Mouse (Mus musculus): ENCODE measurements at regions not wholly inside any gene's neighbourhood (a gene's known extent, or its start where the extent isn't known, plus 50 kb on each side); places are given as distances from the start of the nearest gene placed in this dataset.

GRCm38 (mm10) chr1:23589414-23589942 is 172.1 kb upstream of the B3gat2 start:
- peak; percentile 0 for DNase-seq (ENCODE audit: low read depth, low spot score)

GRCm38 (mm10) chr1:23602710-23603291 is 158.8 kb upstream of the B3gat2 start:
- no peak for DNase-seq (ENCODE audit: low read depth, low spot score)

- DNase-seq (ENCODE audit: low read depth, low spot score): no peak
These were observed 132.2 kb upstream of the B3gat2 start for GRCm38 (mm10) chr1:23629366-23629765.

GRCm38 (mm10) chr1:23645093-23645492 is 116.5 kb upstream of the B3gat2 start:
- no peak for DNase-seq (ENCODE audit: low read depth, low spot score)

- no peak for DNase-seq (ENCODE audit: low read depth, low spot score)
These were observed 112.6 kb upstream of the B3gat2 start for GRCm38 (mm10) chr1:23648875-23649506.

- DNase-seq (ENCODE audit: low read depth, low spot score): no peak
These were observed 111.7 kb upstream of the B3gat2 start for GRCm38 (mm10) chr1:23649886-23650285.

- DNase-seq (ENCODE audit: low read depth, low spot score): no peak
These were observed 107.9 kb upstream of the B3gat2 start for GRCm38 (mm10) chr1:23653628-23654027.

GRCm38 (mm10) chr1:23655768-23656167 is 105.8 kb upstream of the B3gat2 start:
- no peak for DNase-seq (ENCODE audit: low read depth, low spot score)

- DNase-seq (ENCODE audit: low read depth, low spot score): no peak
These were observed 105.3 kb upstream of the B3gat2 start for GRCm38 (mm10) chr1:23656302-23656701.

GRCm38 (mm10) chr1:23656718-23657117 is 104.8 kb upstream of the B3gat2 start:
- no peak for DNase-seq (ENCODE audit: low read depth, low spot score)

- no peak for DNase-seq (ENCODE audit: low read depth, low spot score)
These were observed 91.0 kb upstream of the B3gat2 start for GRCm38 (mm10) chr1:23670514-23670913.

- no peak for DNase-seq (ENCODE audit: low read depth, low spot score)
These were observed 87.2 kb upstream of the B3gat2 start for GRCm38 (mm10) chr1:23674357-23674756.

GRCm38 (mm10) chr1:23676301-23676700 is 85.3 kb upstream of the B3gat2 start:
- DNase-seq (ENCODE audit: low read depth, low spot score): no peak

- DNase-seq (ENCODE audit: low read depth, low spot score): no peak
These were observed 72.2 kb upstream of the B3gat2 start for GRCm38 (mm10) chr1:23689398-23689797.

GRCm38 (mm10) chr1:23705489-23705888 is 56.1 kb upstream of the B3gat2 start:
- peak; percentile 54 for DNase-seq (ENCODE audit: low read depth, low spot score)

- no peak for DNase-seq (ENCODE audit: low read depth, low spot score)
These were observed 55.1 kb upstream of the B3gat2 start for GRCm38 (mm10) chr1:23706450-23706849.

Measured in forelimb bud, embryonic 11.5 days (tissue).